Mouse (Mus musculus) cortical plate, adult 2 months (tissue): Measurements from ENCODE around the gene Fgfr2.

Source experiments
- CTCF ChIP-seq: fragments of 200-500 bp; IDR thresholded peaks from 2 replicates; pipeline ENCODE4 v1.5.1; 2011; ENCODE audit warnings: mild to moderate bottlenecking, control low read depth, low read length; ENCODE audit not compliant: insufficient read depth; ENCODE audit errors: extremely low read depth
- POLR2A ChIP-seq: fragments of 200-500 bp; IDR thresholded peaks from 2 replicates; pipeline ENCODE4 v1.6.1; 2011; ENCODE audit warnings: mild to moderate bottlenecking, low read length, control low read depth; ENCODE audit not compliant: insufficient read depth; ENCODE audit errors: extremely low read depth

DNA sequence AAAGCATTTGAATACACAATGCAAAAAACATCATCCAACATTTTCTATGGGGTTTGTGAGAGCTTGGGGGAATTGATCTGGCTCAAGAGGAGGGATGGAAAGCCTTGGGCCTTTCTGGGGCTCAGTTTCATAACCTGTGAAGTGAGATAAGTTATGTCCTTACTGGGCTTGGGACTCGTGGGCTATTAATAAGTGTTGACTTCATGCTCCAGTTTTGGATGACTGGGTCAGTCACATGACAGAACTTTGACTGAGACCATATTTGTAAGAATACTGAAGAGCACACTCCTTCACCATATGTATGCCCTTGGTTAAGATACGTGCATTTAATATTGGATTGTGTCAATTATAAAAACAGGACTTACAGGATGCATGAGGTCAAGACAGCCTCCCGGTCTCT lies 495.7 kb downstream of the Fgfr2 start:
- no peak for TF ChIP-seq CTCF
- no peak for TF ChIP-seq POLR2A
